In the genomic region with DNA sequence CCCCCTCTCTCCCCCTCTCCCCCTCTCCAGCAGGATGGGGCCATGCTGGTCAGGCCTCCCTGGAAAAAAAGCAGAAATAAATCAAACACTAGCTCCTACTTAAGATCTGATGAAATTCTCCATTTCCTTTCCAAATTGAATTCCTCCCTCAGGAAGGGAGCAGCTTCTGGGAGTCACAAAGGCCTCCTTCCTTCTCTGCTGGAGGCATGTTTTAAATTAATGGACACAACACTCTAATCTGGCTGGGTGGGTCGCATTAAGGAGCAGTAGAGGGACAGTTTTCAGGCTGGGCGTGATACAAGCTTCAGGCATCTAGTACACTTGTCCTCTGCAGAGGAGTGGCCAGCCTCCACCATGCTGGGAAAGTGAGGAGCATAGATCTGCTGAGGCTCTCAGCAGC, we compare ENCODE assay signal across 11 mouse cellular contexts.
DNase-seq lines count a peak whose midpoint lies in the region; ATAC-seq and TF ChIP-seq lines count a peak whose summit lies in the region.
"Had no signal": no experiment of that assay in that cellular context is flagged by ENCODE, and none has a peak within 500 bp of the region (broad histone marks: within the 10 kb centered on the region; RNA-seq: fewer than 3 reads in every experiment).

No protein-coding gene starts in this region.

- no peak overlapping the region for H3K4me2 ChIP-seq in hindbrain, embryonic 14.5 days (replicated peaks)
- H3K4me2 ChIP-seq in hindbrain, postnatal 0 days (ENCODE audit: low read depth, low read length), result no peak overlapping the region
- no peak overlapping the region for H3K4me2 ChIP-seq in embryonic facial prominence, embryonic 15.5 days (replicated peaks)
- H3K4me2 ChIP-seq in kidney, embryonic 15.5 days, result no peak overlapping the region
- H3K4me2 ChIP-seq: liver, embryonic 15.5 days had no signal

- no peaks in the 10 kb centered on the region for H3K9me3 ChIP-seq in hindbrain, embryonic 14.5 days (ENCODE audit: control insufficient read depth, low read length)
- H3K9me3 ChIP-seq in hindbrain, postnatal 0 days (ENCODE audit: low read length), result no peaks in the 10 kb centered on the region
- no peaks in the 10 kb centered on the region for H3K9me3 ChIP-seq in embryonic facial prominence, embryonic 15.5 days (replicated peaks)
- no peaks in the 10 kb centered on the region; the same call in 1 of the 2 replicates for H3K9me3 ChIP-seq in kidney, embryonic 15.5 days (replicated peaks)
- H3K9me3 ChIP-seq: liver, embryonic 15.5 days had no signal

- peak; percentile 27; the same call in 1 of the 2 replicates for ATAC-seq in hindbrain, embryonic 14.5 days (ENCODE audit: low FRiP score)
- no peak for ATAC-seq in hindbrain, postnatal 0 days
- no peak for ATAC-seq in embryonic facial prominence, embryonic 15.5 days (ENCODE audit: insufficient number of reproducible peaks, low FRiP score, low TSS enrichment, low read depth)
- ATAC-seq in kidney, embryonic 15.5 days (replicated peaks; ENCODE audit: low FRiP score), result peak; percentile 68

- WGBS in hindbrain, embryonic 14.5 days, result 39% methylated on average over 2 of the region's 2 CpGs
- 64% methylated on average over 2 of the region's 2 CpGs for WGBS in hindbrain, postnatal 0 days
- WGBS in embryonic facial prominence, embryonic 15.5 days, result 33% methylated on average over 2 of the region's 2 CpGs
- 16% methylated on average over 2 of the region's 2 CpGs for WGBS in kidney, embryonic 15.5 days

- no peaks in the 10 kb centered on the region for H3K27me3 ChIP-seq in hindbrain, embryonic 14.5 days (ENCODE audit: control insufficient read depth, insufficient read depth, low read length)
- H3K27me3 ChIP-seq in hindbrain, postnatal 0 days (ENCODE audit: insufficient read depth, low read length), result 0 out of 2 replicates have a peak, but pooled peaks cover 4% of the 10 kb centered on the region
- H3K27me3 ChIP-seq in embryonic facial prominence, embryonic 15.5 days, result no peaks in the 10 kb centered on the region
- no peaks in the 10 kb centered on the region for H3K27me3 ChIP-seq in kidney, embryonic 15.5 days
- H3K27me3 ChIP-seq: liver, embryonic 15.5 days had no signal

- no peaks in the 10 kb centered on the region; the same call in 1 of the 2 replicates for H3K4me1 ChIP-seq in hindbrain, embryonic 14.5 days (replicated peaks; ENCODE audit: control insufficient read depth, insufficient read depth, low read length)
- no peaks in the 10 kb centered on the region for H3K4me1 ChIP-seq in hindbrain, postnatal 0 days (ENCODE audit: insufficient read depth, low read length)
- H3K4me1 ChIP-seq in embryonic facial prominence, embryonic 15.5 days, result peaks cover 18% of the 10 kb centered on the region
- peaks cover 29% of the 10 kb centered on the region for H3K4me1 ChIP-seq in kidney, embryonic 15.5 days

- H3K27ac ChIP-seq in hindbrain, embryonic 14.5 days, result no peak overlapping the region
- no peak overlapping the region for H3K27ac ChIP-seq in hindbrain, postnatal 0 days
- H3K27ac ChIP-seq in embryonic facial prominence, embryonic 15.5 days (replicated peaks), result peak overlapping the region; percentile 31; the same call in 1 of the 2 replicates
- H3K27ac ChIP-seq in kidney, embryonic 15.5 days, result peak overlapping the region; percentile 81
- H3K27ac ChIP-seq: liver, embryonic 15.5 days had no signal

- DNase-seq in hindbrain, embryonic 14.5 days (ENCODE audit: low spot score), result no peak
- no peak for DNase-seq in hindbrain, postnatal 0 days (ENCODE audit: low spot score)
- peak; percentile 60 for DNase-seq in lung, postnatal 10 days
- DNase-seq in frontal cortex, postnatal 36 days (ENCODE audit: low spot score in 2 of 2), result no peak
- DNase-seq in thymus, postnatal 14 days, result no peak
- DNase-seq: gastrocnemius, postnatal 10 days; right cerebral cortex, adult 18-20 months had no signal

- H3K36me3 ChIP-seq in hindbrain, embryonic 14.5 days (replicated peaks; ENCODE audit: control insufficient read depth, insufficient read depth), result no peaks in the 10 kb centered on the region
- H3K36me3 ChIP-seq in hindbrain, postnatal 0 days (ENCODE audit: insufficient read depth, low read length), result no peaks in the 10 kb centered on the region
- H3K36me3 ChIP-seq in embryonic facial prominence, embryonic 15.5 days, result no peaks in the 10 kb centered on the region
- no peaks in the 10 kb centered on the region for H3K36me3 ChIP-seq in kidney, embryonic 15.5 days
- H3K36me3 ChIP-seq: liver, embryonic 15.5 days had no signal

- no peak for TF ChIP-seq CTCF in hindbrain, postnatal 0 days (IDR thresholded peaks at IDR 0.05; ENCODE audit: low read depth)

- H3K9ac ChIP-seq in hindbrain, embryonic 14.5 days, result no peak overlapping the region
- no peak overlapping the region for H3K9ac ChIP-seq in hindbrain, postnatal 0 days (replicated peaks; ENCODE audit: low read length)
- no peak overlapping the region for H3K9ac ChIP-seq in embryonic facial prominence, embryonic 15.5 days
- no peak overlapping the region for H3K9ac ChIP-seq in kidney, embryonic 15.5 days
- H3K9ac ChIP-seq: liver, embryonic 15.5 days had no signal

- no peak overlapping the region for H3K4me3 ChIP-seq in hindbrain, embryonic 14.5 days (replicated peaks; ENCODE audit: low read length)
- H3K4me3 ChIP-seq in hindbrain, postnatal 0 days (ENCODE audit: low read length), result no peak overlapping the region
- H3K4me3 ChIP-seq in embryonic facial prominence, embryonic 15.5 days (replicated peaks), result no peak overlapping the region
- H3K4me3 ChIP-seq in kidney, embryonic 15.5 days (replicated peaks), result no peak overlapping the region
- H3K4me3 ChIP-seq: liver, embryonic 15.5 days; myocyte had no signal

Comparison
In these comparisons a context has a peak if more than half of its experiments do, and no peak if none do; other contexts are left out.
1. ATAC-seq: peak in hindbrain, embryonic 14.5 days (single experiment) and kidney, embryonic 15.5 days (single experiment); none in hindbrain, postnatal 0 days (single experiment) and embryonic facial prominence, embryonic 15.5 days (single experiment).
2. H3K27ac ChIP-seq: peak in embryonic facial prominence, embryonic 15.5 days (single experiment) and kidney, embryonic 15.5 days (single experiment); none in hindbrain, embryonic 14.5 days (single experiment) and hindbrain, postnatal 0 days (single experiment).